Comparison of ENCODE assay signal across 16 mouse cellular contexts in genomic region chr5:127611881-127612280, GRCm38 (mm10). TPM values are rescaled to one million over a fixed set of nuclear protein-coding genes. Genes with fewer than 3 reads are reported as not detected.
DNase-seq lines count a peak whose midpoint lies in the region; ATAC-seq and TF ChIP-seq lines count a peak whose summit lies in the region.
"Had no signal": no experiment of that assay in that cellular context is flagged by ENCODE, and none has a peak within 500 bp of the region (broad histone marks: within the 10 kb centered on the region; RNA-seq: fewer than 3 reads in every experiment).

No protein-coding gene starts in this region.

- H3K27me3 ChIP-seq in heart, embryonic 14.5 days (ENCODE audit: control insufficient read depth, insufficient read depth, low read length): no peaks in the 10 kb centered on the region
- H3K27me3 ChIP-seq in heart, embryonic 10.5 days (ENCODE audit: insufficient read depth, poor library complexity, severe bottlenecking): no peaks in the 10 kb centered on the region
- H3K27me3 ChIP-seq in megakaryocyte, embryonic 14.5 days (replicated peaks): no peaks in the 10 kb centered on the region
- H3K27me3 ChIP-seq in small intestine, adult 2 months (ENCODE audit: control insufficient read depth, insufficient read depth, low read length): no peaks in the 10 kb centered on the region
- H3K27me3 ChIP-seq: lung, embryonic 15.5 days had no signal

- H3K4me2 ChIP-seq in heart, embryonic 14.5 days (ENCODE audit: low read length): peak overlapping the region; percentile 31
- H3K4me2 ChIP-seq: lung, embryonic 15.5 days had no signal

- no peak for TF ChIP-seq CTCF in bone marrow macrophage, adult 2 months (IDR thresholded peaks at IDR 0.05; ENCODE audit: low read depth, low read length)
- TF ChIP-seq CTCF in small intestine, adult 2 months (IDR thresholded peaks at IDR 0.05; ENCODE audit: extremely low read depth, insufficient read length, insufficient replicate concordance, low read depth, low read length): no peak

- H3K27ac ChIP-seq in heart, embryonic 14.5 days (replicated peaks in 1 of 2; ENCODE audit: control insufficient read depth in 1 of 2, insufficient read depth in 1 of 2, low read depth in 2 of 2, low read length in 2 of 2): peak overlapping the region; percentile 31 to 61; a peak in 3 of 4 replicates
- H3K27ac ChIP-seq in heart, embryonic 10.5 days: no peak overlapping the region
- peak overlapping the region; percentile 99 for H3K27ac ChIP-seq in bone marrow macrophage, adult 2 months (ENCODE audit: insufficient read depth, low read depth, low read length)
- peak overlapping the region; percentile 42; the same call in 1 of the 2 replicates for H3K27ac ChIP-seq in small intestine, adult 2 months (ENCODE audit: insufficient read depth, low read depth, low read length)
- H3K27ac ChIP-seq: lung, embryonic 15.5 days; midbrain, embryonic 10.5 days had no signal

- H3K4me1 ChIP-seq in heart, embryonic 14.5 days (ENCODE audit: control insufficient read depth in 2 of 2, insufficient read depth in 2 of 2, low read length in 2 of 2): peaks cover 30 to 64% of the 10 kb centered on the region in 2 experiments
- H3K4me1 ChIP-seq in heart, embryonic 10.5 days: peaks cover 49% of the 10 kb centered on the region
- peaks cover 94% of the 10 kb centered on the region for H3K4me1 ChIP-seq in megakaryocyte, embryonic 14.5 days
- peaks cover 57% of the 10 kb centered on the region for H3K4me1 ChIP-seq in bone marrow macrophage, adult 2 months (ENCODE audit: control insufficient read depth, insufficient read depth, low read length)
- H3K4me1 ChIP-seq in small intestine, adult 2 months (ENCODE audit: control insufficient read depth, insufficient read depth, insufficient read length, low read length): peaks cover 33% of the 10 kb centered on the region; the same call in 1 of the 2 replicates

- DNase-seq in heart, embryonic 10.5 days (ENCODE audit: low spot score): no peak
- no peak for DNase-seq in right cerebral cortex, postnatal 14 days
- DNase-seq: adrenal gland, adult 8-10 months; cerebellum, postnatal 36 days; kidney, adult 9 months; retina, postnatal 1 day; thymus, postnatal 14 days had no signal

- no peak overlapping the region for H3K9ac ChIP-seq in heart, embryonic 14.5 days (ENCODE audit: low read length)
- H3K9ac ChIP-seq: lung, embryonic 15.5 days had no signal

- WGBS in heart, embryonic 14.5 days: 64% methylated on average over 1 of the region's 1 CpGs
- WGBS in heart, embryonic 10.5 days: 83% methylated on average over 1 of the region's 1 CpGs
- 74% methylated on average over 1 of the region's 1 CpGs for WGBS in small intestine, adult 2 months

- no peak for TF ChIP-seq POLR2A in bone marrow macrophage, adult 2 months (IDR thresholded peaks at IDR 0.05; ENCODE audit: borderline replicate concordance, low read depth, low read length)
- TF ChIP-seq POLR2A in small intestine, adult 2 months (IDR thresholded peaks at IDR 0.05; ENCODE audit: low read depth, low read length): no peak

- no peak for ATAC-seq in heart, embryonic 14.5 days (ENCODE audit: insufficient number of reproducible peaks, insufficient read depth, low FRiP score, low read depth)
- ATAC-seq in megakaryocyte, adult 5-6 weeks (ENCODE audit: poor library complexity, severe bottlenecking): no peak
- ATAC-seq: forebrain, embryonic 14.5 days had no signal

- H3K36me3 ChIP-seq in heart, embryonic 14.5 days (ENCODE audit: control insufficient read depth, insufficient read depth, low read length): peaks cover 18% of the 10 kb centered on the region
- H3K36me3 ChIP-seq in heart, embryonic 10.5 days: peaks cover 21% of the 10 kb centered on the region
- peaks cover 34% of the 10 kb centered on the region for H3K36me3 ChIP-seq in megakaryocyte, embryonic 14.5 days (replicated peaks; ENCODE audit: low read length)
- peaks cover 12% of the 10 kb centered on the region for H3K36me3 ChIP-seq in small intestine, adult 2 months (ENCODE audit: control insufficient read depth, insufficient read depth, low read length)

- no peaks in the 10 kb centered on the region for H3K9me3 ChIP-seq in heart, embryonic 14.5 days (ENCODE audit: control insufficient read depth, low read length)
- no peaks in the 10 kb centered on the region for H3K9me3 ChIP-seq in heart, embryonic 10.5 days
- H3K9me3 ChIP-seq in megakaryocyte, embryonic 14.5 days: no peaks in the 10 kb centered on the region
- H3K9me3 ChIP-seq: lung, embryonic 15.5 days; midbrain, embryonic 10.5 days had no signal

- no peak overlapping the region for H3K4me3 ChIP-seq in heart, embryonic 14.5 days (ENCODE audit: control insufficient read depth in 1 of 2, insufficient read depth in 1 of 2, low read depth in 1 of 2, low read length in 2 of 2)
- H3K4me3 ChIP-seq in heart, embryonic 10.5 days: no peak overlapping the region
- peak overlapping the region; percentile 73 for H3K4me3 ChIP-seq in megakaryocyte, embryonic 14.5 days (replicated peaks)
- peak overlapping the region; percentile 36 for H3K4me3 ChIP-seq in bone marrow macrophage, adult 2 months (ENCODE audit: insufficient read depth, low read length)
- H3K4me3 ChIP-seq in small intestine, adult 2 months (ENCODE audit: low read depth, low read length): no peak overlapping the region
- H3K4me3 ChIP-seq: lung, embryonic 15.5 days; midbrain, embryonic 10.5 days had no signal

RNA-seq across cellular contexts. Expression of gene Glt1d1, which starts 20.2 kb away (rescaled TPM):
- polyA plus RNA-seq in heart, embryonic 14.5 days (2014; fragmentation: Nextera tagmentation; extraction: Ambion mirVana): not detected in 2 replicates
- polyA plus RNA-seq in heart, embryonic 10.5 days (2016; fragmentation: Nextera tagmentation; extraction: Ambion mirVana): 0.11 TPM in 1 of 2 replicates, not detected in the other
- 0.17 TPM in 1 of 2 replicates, not detected in the other for polyA plus RNA-seq in megakaryocyte, embryonic 14.5 days (2012; ENCODE audit: insufficient read depth, low replicate concordance)
- 0.45 and 1.2 TPM in 2 replicates for total RNA-seq in megakaryocyte, adult 5-6 weeks (2015)
- total RNA-seq in megakaryocyte, adult 5-6 weeks (2017): 1.7 and 4.1 TPM in 2 replicates
- not detected in 2 replicates for polyA plus RNA-seq in bone marrow macrophage, adult 2 months (2012; ENCODE audit: insufficient read depth, insufficient read length, missing spikeins)
- polyA plus RNA-seq in small intestine, adult 2 months (2012; rRNA removed): 0.28 and 0.65 TPM in 2 replicates
- total RNA-seq: gastrocnemius, adult 8-10 months had no signal

RNA-seq across cellular contexts. Expression of gene Slc15a4, which starts 20.8 kb away (rescaled TPM):
- 14.2 and 14.8 TPM in 2 replicates for polyA plus RNA-seq in heart, embryonic 14.5 days (2014; fragmentation: Nextera tagmentation; extraction: Ambion mirVana)
- polyA plus RNA-seq in heart, embryonic 10.5 days (2016; fragmentation: Nextera tagmentation; extraction: Ambion mirVana): 20.4 and 22.6 TPM in 2 replicates
- polyA plus RNA-seq in megakaryocyte, embryonic 14.5 days (2012; ENCODE audit: insufficient read depth, low replicate concordance): 7.9 and 11.9 TPM in 2 replicates
- 39.6 and 48.4 TPM in 2 replicates for total RNA-seq in megakaryocyte, adult 5-6 weeks (2015)
- 65.4 and 292 TPM in 2 replicates for total RNA-seq in megakaryocyte, adult 5-6 weeks (2017)
- 91.2 and 93.3 TPM in 2 replicates for polyA plus RNA-seq in bone marrow macrophage, adult 2 months (2012; ENCODE audit: insufficient read depth, insufficient read length, missing spikeins)
- polyA plus RNA-seq in small intestine, adult 2 months (2012; rRNA removed): 11.3 and 16.2 TPM in 2 replicates

Comparison
In these comparisons a context has a peak if more than half of its experiments do, and no peak if none do; other contexts are left out.
1. H3K4me3 ChIP-seq: peak in megakaryocyte, embryonic 14.5 days (single experiment) and bone marrow macrophage, adult 2 months (single experiment); none in heart, embryonic 14.5 days (0 of 2), heart, embryonic 10.5 days (single experiment) and small intestine, adult 2 months (single experiment).